Mouse (Mus musculus): Measurements from ENCODE around the gene Ppfibp1.

Gene Ppfibp1

DNA sequence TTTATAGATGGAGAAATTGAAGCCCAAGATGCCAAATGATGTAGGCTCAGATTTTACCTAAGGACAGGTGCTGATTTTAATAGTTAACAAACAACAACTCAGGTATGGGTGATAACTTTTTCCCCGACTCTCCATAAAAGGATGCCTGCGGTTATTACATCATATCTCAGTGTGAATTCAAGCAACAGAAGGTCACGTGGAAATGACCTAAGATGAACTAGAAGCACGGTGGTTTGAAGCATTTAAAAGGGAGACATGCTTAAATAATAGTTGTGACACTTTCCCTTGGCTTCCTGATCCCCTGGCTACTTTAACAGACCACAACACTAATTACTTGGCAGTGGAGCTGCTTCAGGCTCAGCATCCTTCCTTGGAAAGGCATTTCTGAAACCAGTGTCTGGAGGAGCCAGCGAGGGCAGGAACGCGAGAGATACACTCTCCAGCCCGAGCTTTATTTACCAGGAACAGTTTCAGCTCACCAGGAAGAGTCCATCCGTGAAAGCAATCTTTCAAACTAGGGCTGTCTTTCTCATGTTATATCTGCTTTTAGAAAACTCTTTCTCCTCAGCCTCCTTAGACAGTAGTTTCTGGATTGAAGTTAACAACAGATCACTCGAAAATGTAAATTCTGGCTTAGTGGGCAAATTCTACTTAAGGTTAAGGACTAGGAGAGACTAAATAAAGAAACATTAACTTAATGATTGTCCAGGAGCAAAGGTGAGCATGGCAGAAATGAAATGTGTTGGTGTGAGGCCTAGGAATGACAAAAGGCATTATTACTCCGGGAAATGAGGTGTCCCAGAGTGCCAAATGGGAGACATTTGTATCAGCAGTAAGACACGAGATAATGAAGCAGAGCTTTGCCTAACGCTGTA lies 6.2 kb upstream of the Ppfibp1 start:
- no peak for DNase-seq (ENCODE audit: low read depth)

DNA sequence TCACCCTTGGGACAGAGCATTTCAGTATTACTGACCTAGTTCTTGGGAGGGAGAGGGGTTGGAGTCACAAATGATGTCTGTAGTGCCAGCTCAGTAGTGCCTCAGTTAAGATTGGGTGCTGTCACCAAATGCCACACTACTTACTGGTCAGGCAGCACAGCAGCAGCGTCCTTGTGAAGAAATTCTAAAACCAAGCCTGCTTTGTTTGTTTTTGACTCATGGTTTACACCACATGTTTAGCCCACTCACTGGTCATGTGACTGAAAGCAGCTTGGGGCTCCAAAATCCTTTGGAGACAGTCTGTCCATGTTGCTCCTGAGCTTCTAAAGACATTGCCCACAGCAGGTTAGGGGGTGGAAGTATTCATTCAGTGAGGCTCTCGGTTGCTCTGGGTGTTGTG lies 4.9 kb upstream of the Ppfibp1 start:
- DNase-seq (ENCODE audit: low read depth): no peak

GRCm38 (mm10) chr6:146884171-146884570 lies 4.1 kb upstream of the Ppfibp1 start:
- DNase-seq (ENCODE audit: low read depth): no peak

DNA sequence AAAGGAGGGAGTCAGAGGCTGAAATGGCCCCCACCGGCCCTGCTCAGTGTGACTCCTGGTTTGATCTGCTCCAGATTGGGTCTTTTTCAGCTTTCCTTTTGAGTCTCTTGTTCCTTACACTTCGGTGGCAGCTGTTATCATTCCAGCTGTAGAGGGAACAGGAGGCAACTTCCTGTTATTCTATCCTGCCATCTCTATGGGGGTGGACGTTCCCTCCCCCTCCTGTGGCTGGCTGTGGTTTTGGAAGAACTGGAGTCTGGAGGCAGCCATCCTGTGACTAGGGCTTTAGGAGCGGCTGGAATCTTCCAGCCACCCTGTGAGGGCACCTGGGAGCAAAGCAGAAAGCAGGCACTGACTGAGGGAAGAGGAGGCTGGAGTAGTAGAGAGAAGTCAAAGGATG lies 3.4 kb upstream of the Ppfibp1 start:
- peak; percentile 75 for DNase-seq (ENCODE audit: low read depth)

GRCm38 (mm10) chr6:146888660-146889490 lies 588 bp downstream of the Ppfibp1 start:
- no peak for DNase-seq (ENCODE audit: low read depth)

GRCm38 (mm10) chr6:146890215-146890614 lies 1.9 kb downstream of the Ppfibp1 start:
- DNase-seq (ENCODE audit: low read depth): no peak

DNA sequence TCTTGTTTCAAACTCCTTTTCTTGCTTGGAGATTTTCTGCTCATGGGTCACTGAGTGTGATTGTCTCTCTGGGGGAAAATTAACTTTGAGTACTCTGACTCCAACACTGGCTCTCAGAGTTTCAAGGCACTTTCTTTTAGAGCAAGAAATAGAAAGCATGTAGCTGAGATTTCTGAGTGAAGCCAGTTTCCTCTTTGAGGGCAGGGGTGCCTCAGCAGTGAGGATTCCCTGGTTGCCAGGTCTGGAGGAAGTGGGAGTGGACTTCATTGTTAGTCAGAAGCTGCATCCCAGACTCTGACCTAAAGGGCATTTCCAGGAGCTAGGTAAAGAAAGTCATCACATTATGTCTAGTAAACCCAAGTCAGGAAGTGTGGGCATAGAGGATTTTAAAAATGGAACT lies 2.3 kb downstream of the Ppfibp1 start:
- no peak for DNase-seq (ENCODE audit: low read depth)

DNA sequence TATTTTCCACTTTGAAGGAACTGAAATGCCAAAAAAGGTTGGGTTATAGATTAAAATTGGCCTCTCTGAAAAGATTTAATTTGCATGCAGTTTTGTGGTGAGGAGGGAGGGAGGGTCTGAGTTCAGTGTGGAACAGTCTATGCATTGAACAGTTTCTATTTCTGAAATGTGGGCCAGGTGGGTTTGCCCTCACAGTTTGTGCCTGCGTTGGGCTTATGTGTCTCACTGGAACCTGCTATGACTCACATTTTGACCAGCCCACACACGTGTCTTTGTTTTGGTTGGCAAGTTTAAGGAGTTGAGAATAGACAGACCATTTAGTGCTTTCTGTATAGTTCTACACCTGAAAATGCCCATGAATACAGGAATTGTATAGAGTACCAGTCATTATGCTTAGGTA lies 5.6 kb downstream of the Ppfibp1 start:
- no peak for DNase-seq (ENCODE audit: low read depth)

GRCm38 (mm10) chr6:146898709-146899108 lies 10.4 kb downstream of the Ppfibp1 start:
- DNase-seq (ENCODE audit: low read depth): no peak

DNA sequence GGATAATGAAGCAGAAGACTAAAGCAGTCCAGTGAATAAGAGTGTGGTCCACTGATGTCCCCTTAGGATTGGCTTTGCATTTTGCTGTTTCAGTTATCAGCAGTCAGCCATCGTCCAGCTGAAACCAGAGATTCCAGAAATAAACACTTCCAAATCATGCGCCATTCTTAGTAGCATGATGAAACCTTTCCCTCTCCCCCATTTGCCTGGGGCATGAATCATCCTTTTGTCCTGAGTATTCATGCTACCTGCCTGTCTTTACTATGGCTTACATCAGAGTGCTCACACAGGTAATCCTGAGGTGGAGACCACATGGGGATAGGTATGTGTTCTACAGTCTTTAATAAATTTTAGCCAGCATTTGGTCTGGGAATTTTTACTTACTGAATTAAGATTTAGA lies 11.4 kb downstream of the Ppfibp1 start:
- DNase-seq (ENCODE audit: low read depth): no peak

GRCm38 (mm10) chr6:146901929-146902328 lies 13.6 kb downstream of the Ppfibp1 start:
- DNase-seq (ENCODE audit: low read depth): no peak

DNA sequence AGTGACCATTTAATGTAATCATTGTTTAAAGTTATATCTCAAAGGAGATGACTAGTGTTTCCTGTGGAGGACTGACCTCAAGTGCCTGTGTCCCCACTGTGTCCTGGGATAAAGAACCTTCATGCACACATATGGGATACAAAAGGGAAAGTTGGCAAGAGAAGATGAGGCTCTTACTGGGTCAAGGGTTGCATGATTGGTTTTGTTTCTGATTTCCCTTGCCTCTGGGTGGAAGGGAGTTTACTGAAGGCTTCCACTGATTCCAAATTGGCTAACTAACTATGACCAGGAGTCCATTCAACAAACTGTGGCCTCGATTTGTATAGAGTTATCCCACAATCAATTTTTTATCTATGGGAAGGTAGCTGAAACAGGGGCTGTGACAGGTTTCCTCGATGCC lies 15.3 kb downstream of the Ppfibp1 start:
- DNase-seq (ENCODE audit: low read depth): no peak

- DNase-seq (ENCODE audit: low read depth): no peak
Measured at GRCm38 (mm10) chr6:146904707-146905106, 16.4 kb downstream of the Ppfibp1 start.

- no peak for DNase-seq (ENCODE audit: low read depth)
Measured at GRCm38 (mm10) chr6:146906000-146906786, 17.9 kb downstream of the Ppfibp1 start.

- DNase-seq (ENCODE audit: low read depth): no peak
Measured at GRCm38 (mm10) chr6:146907061-146907794, 18.9 kb downstream of the Ppfibp1 start.

DNA sequence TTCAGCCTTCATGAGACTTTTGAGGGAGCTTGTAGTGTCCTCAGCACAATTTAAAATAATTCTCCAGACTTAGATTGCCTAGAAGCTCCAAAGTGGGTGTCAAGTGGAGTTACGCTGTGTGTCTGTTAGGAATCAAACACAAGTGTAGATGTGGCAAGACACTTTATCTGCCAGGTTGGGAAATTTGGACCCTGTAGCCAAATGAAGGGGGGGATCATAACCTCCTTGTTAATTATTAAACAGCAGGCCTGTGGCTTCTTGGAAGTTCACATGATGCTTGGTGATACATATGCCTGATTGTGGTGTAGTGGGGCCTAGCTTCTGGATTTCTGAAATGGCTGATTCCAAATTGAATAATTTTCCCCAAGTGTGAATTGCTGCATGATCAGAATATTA lies 19.5 kb downstream of the Ppfibp1 start:
- no peak for DNase-seq (ENCODE audit: low read depth)

GRCm38 (mm10) chr6:146908801-146909200 lies 20.5 kb downstream of the Ppfibp1 start:
- DNase-seq (ENCODE audit: low read depth): peak; percentile 76

DNA sequence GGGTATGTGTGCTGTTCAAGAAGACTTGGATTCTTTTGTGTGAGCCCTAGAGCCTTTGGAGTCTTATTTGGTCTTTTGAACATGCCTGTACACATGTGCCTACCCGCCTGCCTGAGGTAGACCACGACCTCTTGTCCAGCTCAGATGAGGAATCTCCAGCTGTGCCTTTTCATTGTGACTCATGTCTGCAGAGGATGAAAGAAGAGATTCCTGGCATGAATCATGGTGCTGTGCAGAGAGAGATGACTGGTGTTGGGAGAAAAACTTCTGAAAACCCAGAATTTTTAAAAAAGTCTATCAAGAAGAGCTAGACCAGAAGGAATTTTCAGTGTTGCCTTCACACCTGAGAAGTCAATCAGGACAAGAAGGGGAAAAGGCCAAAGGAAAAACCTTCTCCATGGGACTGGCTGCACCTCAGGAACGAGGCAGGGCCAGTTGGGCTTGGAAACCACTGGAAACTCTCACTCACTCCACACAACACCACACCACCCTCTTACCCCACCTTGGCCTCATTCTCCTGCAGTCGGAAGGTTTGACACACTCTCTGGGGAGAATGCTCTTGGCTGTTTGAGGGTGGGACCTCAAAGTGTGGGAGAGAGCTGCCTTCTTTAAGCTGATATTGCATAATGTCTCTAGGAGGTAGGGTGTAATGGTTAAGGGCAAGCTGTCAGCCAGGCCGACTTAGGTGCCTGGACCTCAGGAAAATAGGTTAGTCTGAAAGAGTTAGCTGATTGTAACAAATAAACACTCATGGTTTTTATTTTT lies 21.6 kb downstream of the Ppfibp1 start:
- peak; percentile 72 for DNase-seq (ENCODE audit: low read depth)

DNA sequence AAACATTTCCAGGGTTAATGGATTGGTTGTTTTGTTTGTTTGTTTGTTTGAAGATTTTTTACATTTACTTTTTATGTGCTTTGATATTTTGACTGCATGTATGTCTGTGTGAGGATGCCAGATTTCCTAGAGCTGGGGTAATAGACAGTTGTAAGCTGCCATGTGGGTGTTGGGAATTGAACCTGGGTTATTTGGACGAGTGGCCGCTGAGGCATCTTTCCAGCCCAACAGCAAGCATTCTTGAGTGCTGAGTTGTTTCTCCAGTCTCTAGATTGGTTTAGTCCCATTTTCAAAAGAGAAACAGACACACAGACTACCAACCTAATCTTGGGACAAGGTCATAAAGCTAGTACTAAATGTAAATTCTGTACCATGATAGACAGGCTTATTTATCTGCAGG lies 22.5 kb downstream of the Ppfibp1 start:
- DNase-seq (ENCODE audit: low read depth): peak; percentile 59

DNA sequence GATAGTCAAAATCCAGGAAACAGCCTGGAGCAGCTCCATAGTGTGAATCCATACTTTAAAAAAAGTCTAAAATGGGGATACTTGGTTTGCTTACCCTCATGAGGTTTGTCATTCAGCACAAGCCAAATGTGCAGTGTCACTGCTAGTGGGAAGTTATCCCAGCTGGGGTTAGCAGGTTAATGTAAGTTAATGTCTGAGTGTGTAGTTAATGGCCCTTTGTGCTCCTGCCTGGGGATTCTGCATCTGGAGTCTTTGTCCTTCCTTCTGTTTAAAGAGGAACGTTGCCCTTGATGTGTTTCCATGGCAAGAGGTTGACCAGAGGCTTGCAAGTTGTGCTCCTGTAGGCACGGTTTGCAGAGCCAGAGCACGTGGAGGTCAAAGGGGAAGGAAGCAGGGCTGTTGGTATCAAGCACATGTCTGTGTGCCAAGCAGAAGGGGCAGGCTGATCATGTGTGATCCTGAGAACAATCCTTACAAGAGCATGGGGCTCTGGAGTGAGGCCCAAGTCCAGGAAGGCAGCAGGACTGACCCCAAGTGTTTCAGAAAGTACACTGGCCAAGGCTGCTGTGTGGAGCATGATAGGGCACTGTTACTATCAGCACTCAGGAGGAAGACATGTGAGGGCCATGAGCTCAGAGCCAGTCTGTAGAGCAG lies 24.7 kb downstream of the Ppfibp1 start:
- no peak for DNase-seq (ENCODE audit: low read depth)
